Mouse (Mus musculus) heart, adult 2 months (tissue): ENCODE measurements around the gene Ankrd54. TPM values are rescaled to one million over a fixed set of nuclear protein-coding genes. Genes with fewer than 3 reads are reported as not detected.

Source experiments
- DNase-seq, 2 experiments: peaks; one replicate each; pipeline ENCODE4 v3.0.0; 2021
- H3K27ac ChIP-seq: fragments of 200-600 bp; 2 replicates; pipeline ENCODE4 v1.8.1; 2022
- H3K27me3 ChIP-seq: fragments of 200-500 bp; 2 replicates; pipeline ENCODE4 v1.6.1; 2012; ENCODE audit warnings: mild to moderate bottlenecking, low read length, inconsistent platforms, mixed read lengths; ENCODE audit not compliant: control insufficient read depth, insufficient read depth
- H3K36me3 ChIP-seq: fragments of 200-500 bp; 2 replicates; pipeline ENCODE4 v1.6.1; 2012; ENCODE audit warnings: low read length, inconsistent platforms; ENCODE audit not compliant: control insufficient read depth, insufficient read depth
- H3K4me1 ChIP-seq: fragments of 200-500 bp; 2 replicates; pipeline ENCODE4 v1.6.1; 2011; ENCODE audit warnings: low read length; ENCODE audit not compliant: control insufficient read depth, insufficient read depth
- H3K4me3 ChIP-seq: fragments of 200-600 bp; 2 replicates; pipeline ENCODE4 v1.8.1; 2022
- H3K79me2 ChIP-seq: fragments of 200-500 bp; replicated peaks from 2 replicates; pipeline ENCODE4 v1.6.1; 2012; ENCODE audit warnings: mild to moderate bottlenecking, inconsistent platforms, low read length, moderate library complexity, mixed read lengths; ENCODE audit not compliant: control insufficient read depth, insufficient read depth
- H3K9ac ChIP-seq: fragments of 200-500 bp; 2 replicates; pipeline ENCODE4 v1.6.1; 2012; ENCODE audit warnings: low read depth, mild to moderate bottlenecking, control low read depth, inconsistent platforms, low read length, mixed read lengths
- CTCF ChIP-seq: fragments of 200-600 bp; IDR thresholded peaks from 2 replicates; pipeline ENCODE4 v1.8.1; 2022; ENCODE audit warnings: antibody characterized with exemption, mild to moderate bottlenecking, moderate library complexity
- EP300 ChIP-seq: fragments of 200-500 bp; IDR thresholded peaks from 2 replicates; pipeline ENCODE4 v1.6.1; 2011; ENCODE audit warnings: low read depth, low read length, control low read depth; ENCODE audit not compliant: insufficient read depth
- POLR2A ChIP-seq: fragments of 200-500 bp; IDR thresholded peaks from 2 replicates; pipeline ENCODE4 v1.6.1; 2011; ENCODE audit warnings: mild to moderate bottlenecking, low read depth, low read length, control low read depth; ENCODE audit not compliant: insufficient read depth
- WGBS: fragments of 180-500 bp; shearing (Covaris S2); methylation state at CpG from one replicate; pipeline ENCODE4 v1.1.7; 2018; 5-methylcytosine and 5-hydroxymethylcytosine counted together
- intact Hi-C: fragments of 180-260 bp; cut with DNase I; formaldehyde crosslinking; loops from one replicate; pipeline ENCODE4 v1.15.1; 2025
- polyA plus RNA-seq: library from polyadenylated mRNA; depleted of rRNA; stranded (reverse); fragments of >200 nt; gene quantifications from 2 replicates; pipeline ENCODE4 v1.2.3, GENCODE M21; 2012
- total RNA-seq, 2 experiments: library from RNA; stranded (reverse); gene quantifications; 2 replicates each; pipeline ENCODE4 v1.2.3; 2021

Ankrd54 gene
- total and polyA plus RNA-seq, 3 experiments, result 5.5 to 14.2 (median 8.5) TPM

- H3K4me1 ChIP-seq, result peaks cover 2% of the 10 kb centered on the region
- TF ChIP-seq CTCF, result peak; percentile 25
- TF ChIP-seq EP300, result no peak
- TF ChIP-seq POLR2A, result peak; percentile 87
- H3K36me3 ChIP-seq, result peaks cover 3% of the 10 kb centered on the region; the same call in 1 of the 2 replicates
- intact Hi-C loops, result loop anchor here (1.0 to 5.0 kb wide), 2 partner anchors 33 to 158 kb away; partner anchors contain the start of gene Micall1
- no peaks in the 10 kb centered on the region; the same call in 1 of the 2 replicates for H3K79me2 ChIP-seq
- no peaks in the 10 kb centered on the region for H3K27me3 ChIP-seq
- peak within 1 kb of the TSS; percentile 94 for H3K9ac ChIP-seq
- H3K4me3 ChIP-seq, result peak within 1 kb of the TSS; percentile 88
- DNase-seq, result peak; percentile 91 to 93
- under 1% methylated on average over 49 of the region's 49 CpGs for WGBS
- peak within 1 kb of the TSS; percentile 86 for H3K27ac ChIP-seq
Measured at GRCm38 (mm10) chr15:79074913-79075532, 12.3 kb upstream of the Ankrd54 start, which contains the start of gene Eif3l. Eif3l (plus strand) TSS chr15:79075179.

- no peak for DNase-seq
- TF ChIP-seq EP300 (no peak), CTCF (no peak), POLR2A (no peak)
- H3K9ac ChIP-seq, result no peak overlapping the region
- peaks cover 3% of the 10 kb centered on the region; the same call in 1 of the 2 replicates for H3K36me3 ChIP-seq
- H3K4me1 ChIP-seq, result peaks cover 2% of the 10 kb centered on the region
- 33% methylated on average over 10 of the region's 10 CpGs for WGBS
- peak overlapping the region; percentile 88 for H3K4me3 ChIP-seq
- intact Hi-C loops, result loop anchor here (5.0 kb wide), 1 partner anchor 157 kb away; no protein-coding TSS in a partner anchor
- H3K27ac ChIP-seq, result peak overlapping the region; percentile 86
- no peaks in the 10 kb centered on the region for H3K27me3 ChIP-seq
- H3K79me2 ChIP-seq, result no peaks in the 10 kb centered on the region; the same call in 1 of the 2 replicates
Measured at GRCm38 (mm10) chr15:79074446-79074845, 11.8 kb upstream of the Ankrd54 start.

- Histone ChIP-seq H3K4me3 (no peak overlapping the region), H3K36me3 (peaks cover 3% of the 10 kb centered on the region; the same call in 1 of the 2 replicates), H3K9ac (no peak overlapping the region), H3K27me3 (no peaks in the 10 kb centered on the region), H3K27ac (no peak overlapping the region), H3K79me2 (no peaks in the 10 kb centered on the region; the same call in 1 of the 2 replicates), H3K4me1 (peaks cover 2% of the 10 kb centered on the region)
- intact Hi-C loops, result loop anchor here (5.0 kb wide), 1 partner anchor 156 kb away; no protein-coding TSS in a partner anchor
- TF ChIP-seq CTCF, result no peak
- TF ChIP-seq POLR2A, result no peak
- no peak for TF ChIP-seq EP300
- DNase-seq, result no peak
Measured at GRCm38 (mm10) chr15:79073752-79074151, 11.1 kb upstream of the Ankrd54 start.

GRCm38 (mm10) chr15:79071117-79072039 is 8.7 kb upstream of the Ankrd54 start:
- TF ChIP-seq POLR2A, result no peak
- 0 out of 2 replicates have a peak, but pooled peaks have one; percentile 34 for TF ChIP-seq EP300
- peak; percentile 91 for TF ChIP-seq CTCF
- intact Hi-C loops, result loop anchor here (1.0 to 5.0 kb wide), 2 partner anchors 34 to 154 kb away; no protein-coding TSS in a partner anchor
- peak in 1 of 2 experiments; percentile 32 for DNase-seq
- H3K4me1 ChIP-seq, result peaks cover 2% of the 10 kb centered on the region
- WGBS, result 64% methylated on average over 5 of the region's 5 CpGs
- no peaks in the 10 kb centered on the region for H3K27me3 ChIP-seq
- H3K79me2 ChIP-seq, result no peaks in the 10 kb centered on the region
- no peak overlapping the region for H3K4me3 ChIP-seq
- no peak overlapping the region for H3K9ac ChIP-seq
- no peak overlapping the region for H3K27ac ChIP-seq
- H3K36me3 ChIP-seq, result peaks cover 3% of the 10 kb centered on the region; the same call in 1 of the 2 replicates

GRCm38 (mm10) chr15:79068416-79068815 is 5.7 kb upstream of the Ankrd54 start:
- DNase-seq, result no peak
- Histone ChIP-seq H3K4me1 (no peaks in the 10 kb centered on the region; the same call in 1 of the 2 replicates), H3K36me3 (no peaks in the 10 kb centered on the region), H3K4me3 (no peak overlapping the region), H3K27ac (no peak overlapping the region), H3K79me2 (no peaks in the 10 kb centered on the region), H3K9ac (no peak overlapping the region), H3K27me3 (no peaks in the 10 kb centered on the region)
- WGBS, result 71% methylated on average over 3 of the region's 3 CpGs
- TF ChIP-seq EP300 (no peak), CTCF (no peak), POLR2A (no peak)
- intact Hi-C loops, result no loop called here
